Mouse (Mus musculus) kidney, adult 2 months (tissue): Measurements from ENCODE around the gene Flrt1.

Experiments used
- CTCF ChIP-seq: fragments of 200-500 bp; conservative IDR thresholded peaks from 2 replicates; pipeline ENCODE4 v1.5.1; 2011; ENCODE audit warnings: low read depth, mild to moderate bottlenecking, control low read depth, low read length, moderate library complexity, mixed read lengths; ENCODE audit not compliant: insufficient read depth, insufficient read length
- POLR2A ChIP-seq: fragments of 200-500 bp; IDR thresholded peaks from one replicate; pipeline ENCODE4 v1.6.1; 2011; ENCODE audit warnings: low read depth, low read length, control low read depth

DNA sequence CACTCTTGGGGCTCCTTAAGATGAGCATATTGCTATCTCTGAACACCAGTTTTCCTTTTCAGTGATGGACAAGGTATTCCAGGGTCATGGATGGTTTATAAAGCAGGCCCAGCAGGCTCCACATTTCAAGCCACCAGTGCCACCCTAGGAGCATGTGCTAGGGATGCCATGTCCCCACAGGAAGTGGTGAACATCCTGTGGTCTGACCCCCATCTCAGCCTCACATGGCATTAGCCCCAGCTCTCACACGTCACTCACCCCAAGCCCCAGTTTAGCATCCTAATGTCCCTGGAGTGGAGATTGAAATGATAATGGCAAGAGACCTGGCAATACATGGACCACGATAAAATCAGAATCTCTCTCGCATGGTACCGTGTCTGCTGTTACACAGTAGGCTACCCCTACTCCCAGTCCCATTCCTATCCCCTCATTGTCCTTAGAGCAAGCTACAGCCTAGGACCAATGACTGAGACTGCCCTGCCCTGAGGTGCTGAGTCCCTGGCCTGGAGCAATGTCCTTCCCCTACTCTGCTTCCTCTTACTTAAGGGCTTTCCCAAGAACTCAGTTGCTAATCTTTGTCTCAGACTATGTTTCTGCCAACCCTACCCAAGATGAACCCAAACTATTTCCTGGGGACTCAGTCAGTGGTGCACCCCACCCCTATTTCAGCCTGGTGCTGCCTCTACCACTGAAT lies 10.7 kb upstream of the Flrt1 start:
- no peak for TF ChIP-seq CTCF
- no peak for TF ChIP-seq POLR2A
